Mouse (Mus musculus): ENCODE results near the gene Arhgef17.

- TF ChIP-seq CTCF (IDR thresholded peaks at IDR 0.05; ENCODE audit: borderline replicate concordance, extremely low read depth, insufficient read depth, insufficient read length) (no peak), POLR2A (IDR thresholded peaks at IDR 0.05; ENCODE audit: borderline replicate concordance, extremely low read depth, insufficient read depth, insufficient read length, poor library complexity, severe bottlenecking) (no peak)
These were observed 61.9 kb downstream of the Arhgef17 start for GRCm38 (mm10) chr7:100869877-100870629.

Measured in brain, embryonic 14.5 days (tissue).